Mouse (Mus musculus) gastrocnemius, adult 18-20 months (tissue): ENCODE measurements around the gene Rgmb. TPM values are rescaled to one million over a fixed set of nuclear protein-coding genes. Genes with fewer than 3 reads are reported as not detected.

ENCODE experiments used
- DNase-seq: peaks from one replicate; pipeline ENCODE4 v3.0.0; 2021; ENCODE audit warnings: low spot score
- total RNA-seq, 2 experiments: library from RNA; stranded (reverse); gene quantifications; 2 replicates each; pipeline ENCODE4 v1.2.3; 2021

The Rgmb gene
- total RNA-seq, 2 experiments from 2014 or later = 34.2 to 37.6 TPM

- no peak for DNase-seq
Observed at GRCm38 (mm10) chr17:15823215-15823614, 7.6 kb downstream of the Rgmb start.

- no peak for DNase-seq
Observed at GRCm38 (mm10) chr17:15822376-15822775, 8.5 kb downstream of the Rgmb start.

GRCm38 (mm10) chr17:15821706-15822105 is 9.1 kb downstream of the Rgmb start:
- DNase-seq = no peak

- DNase-seq = no peak
Observed at GRCm38 (mm10) chr17:15820761-15821160, 10.1 kb downstream of the Rgmb start.

- DNase-seq = no peak
Observed at GRCm38 (mm10) chr17:15820146-15820545, 10.7 kb downstream of the Rgmb start.

- DNase-seq = no peak
Observed at GRCm38 (mm10) chr17:15818372-15818771, 12.5 kb downstream of the Rgmb start.

- DNase-seq = no peak
Observed at GRCm38 (mm10) chr17:15817634-15818033, 13.2 kb downstream of the Rgmb start.

GRCm38 (mm10) chr17:15817096-15817450 is 13.8 kb downstream of the Rgmb start:
- DNase-seq = no peak

GRCm38 (mm10) chr17:15816379-15817095 is 14.3 kb downstream of the Rgmb start:
- no peak for DNase-seq

GRCm38 (mm10) chr17:15815312-15816018 is 15.4 kb downstream of the Rgmb start:
- DNase-seq = no peak

GRCm38 (mm10) chr17:15813658-15814212 is 17.1 kb downstream of the Rgmb start:
- DNase-seq = no peak

GRCm38 (mm10) chr17:15812136-15812778 is 18.6 kb downstream of the Rgmb start:
- DNase-seq = no peak

- no peak for DNase-seq
Observed at GRCm38 (mm10) chr17:15809949-15810348, 20.9 kb downstream of the Rgmb start.

GRCm38 (mm10) chr17:15808468-15809374 is 22.1 kb downstream of the Rgmb start:
- no peak for DNase-seq

GRCm38 (mm10) chr17:15808015-15808414 is 22.8 kb downstream of the Rgmb start:
- DNase-seq = no peak

- peak; percentile 84 for DNase-seq
Observed at GRCm38 (mm10) chr17:15807295-15807984, 23.4 kb downstream of the Rgmb start.

GRCm38 (mm10) chr17:15804008-15804812 is 26.6 kb downstream of the Rgmb start:
- DNase-seq = no peak

- DNase-seq = no peak
Observed at GRCm38 (mm10) chr17:15799195-15799793, 31.5 kb downstream of the Rgmb start.

- DNase-seq = no peak
Observed at GRCm38 (mm10) chr17:15790716-15791115, 40.1 kb downstream of the Rgmb start.
